Mouse (Mus musculus) lung, adult 18-20 months (tissue): ENCODE data around the gene Axin2.
A peak's percentile ranks its signal among the peaks of the same experiment; 100 is the strongest.

Experiments used
- DNase-seq, 2 experiments: peaks; one replicate each; pipeline ENCODE4 v3.0.0; 2022; ENCODE audit warnings: mixed read lengths in 2 of 2

Gene Axin2

GRCm38 (mm10) chr11:108980530-108980929 lies 60.4 kb downstream of the Axin2 start:
- DNase-seq: peak; percentile 68 to 85

- DNase-seq: no peak
Measured at GRCm38 (mm10) chr11:108981012-108981411, 60.9 kb downstream of the Axin2 start.

GRCm38 (mm10) chr11:108983409-108984064 lies 63.4 kb downstream of the Axin2 start:
- no peak for DNase-seq

GRCm38 (mm10) chr11:108984711-108985419 lies 64.7 kb downstream of the Axin2 start:
- peak in 1 of 2 experiments; percentile 69 for DNase-seq

- no peak for DNase-seq
Measured at GRCm38 (mm10) chr11:108985836-108986235, 65.7 kb downstream of the Axin2 start.

- DNase-seq: no peak
Measured at GRCm38 (mm10) chr11:108987226-108987625, 67.1 kb downstream of the Axin2 start.

GRCm38 (mm10) chr11:108987705-108988104 lies 67.6 kb downstream of the Axin2 start:
- DNase-seq: no peak

GRCm38 (mm10) chr11:108988258-108988657 lies 68.1 kb downstream of the Axin2 start:
- DNase-seq: no peak

- DNase-seq: no peak
Measured at GRCm38 (mm10) chr11:108989940-108990339, 69.8 kb downstream of the Axin2 start.

GRCm38 (mm10) chr11:108993414-108993813 lies 73.3 kb downstream of the Axin2 start:
- no peak for DNase-seq

- DNase-seq: no peak
Measured at GRCm38 (mm10) chr11:108995196-108995989, 75.2 kb downstream of the Axin2 start.

GRCm38 (mm10) chr11:108995990-108996533 lies 75.9 kb downstream of the Axin2 start:
- no peak for DNase-seq

GRCm38 (mm10) chr11:108997816-108998215 lies 77.7 kb downstream of the Axin2 start:
- peak; percentile 58 to 63 for DNase-seq
